Mouse (Mus musculus): ENCODE results near the gene Bbs12.

- TF ChIP-seq CTCF (IDR thresholded peaks at IDR 0.05; ENCODE audit: low read depth) (no peak), EP300 (IDR thresholded peaks at IDR 0.05; ENCODE audit: low read depth) (no peak)
Observed at GRCm38 (mm10) chr3:37329963-37330362, 17.6 kb downstream of the Bbs12 start.

Data from liver, postnatal 0 days (tissue).